Comparison of ENCODE assay signal across 8 mouse cellular contexts in the genomic region with DNA sequence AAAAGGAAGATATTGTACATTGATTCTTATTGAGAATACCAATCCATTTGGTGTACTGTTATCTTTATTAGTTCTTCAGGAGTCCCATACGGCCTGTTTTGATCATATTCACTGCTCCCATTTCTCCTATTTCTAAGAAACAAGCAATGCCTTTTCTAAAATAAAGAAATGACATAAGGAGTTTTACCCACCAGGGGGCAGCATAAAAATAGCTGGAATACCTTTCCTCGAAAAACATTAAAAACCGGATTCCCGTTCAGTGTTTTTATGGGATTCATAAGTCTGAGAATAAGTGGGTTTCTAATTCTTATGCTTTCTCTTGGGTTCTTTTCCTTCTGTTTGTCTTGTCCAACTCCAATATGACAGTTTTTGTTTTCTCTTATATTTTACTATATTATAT.
DNase-seq lines count a peak whose midpoint lies in the region.

No protein-coding gene starts in this region.

- DNase-seq in cerebellum, postnatal 10 days = peak; percentile 72 to 86
- DNase-seq in cerebellum, adult 11-12 months = no peak
- peak; percentile 81 for DNase-seq in layer of hippocampus, adult 9-10 months (ENCODE audit: low spot score)
- no peak for DNase-seq in layer of hippocampus, adult 9-11 months
- DNase-seq in 416B (ENCODE audit: low read depth) = peak; percentile 59
- DNase-seq in cerebellum, postnatal 14 days = peak; percentile 74 to 77
- no peak for DNase-seq in spleen, adult 12 weeks (ENCODE audit: low spot score)
- no peak for DNase-seq in spleen, postnatal 14 days (ENCODE audit: low spot score in 2 of 2)

Comparison
In these comparisons a context has a peak if more than half of its experiments do, and no peak if none do; other contexts are left out.
1. DNase-seq: peak in cerebellum, postnatal 10 days (2 of 2), layer of hippocampus, adult 9-10 months (single experiment), 416B (single experiment) and cerebellum, postnatal 14 days (2 of 2); none in cerebellum, adult 11-12 months (single experiment), layer of hippocampus, adult 9-11 months (single experiment), spleen, adult 12 weeks (single experiment) and spleen, postnatal 14 days (0 of 2).